16 mouse cellular contexts compared by ENCODE assay signal in genomic region chr17:44612641-44613040, GRCm38 (mm10).
DNase-seq lines count a peak whose midpoint lies in the region; ATAC-seq and TF ChIP-seq lines count a peak whose summit lies in the region.
"Had no signal": no experiment of that assay in that cellular context is flagged by ENCODE, and none has a peak within 500 bp of the region (broad histone marks: within the 10 kb centered on the region; RNA-seq: fewer than 3 reads in every experiment).

No protein-coding gene starts in this region.

- TF ChIP-seq CTCF in left cerebral cortex, adult 2 months (IDR thresholded peaks at IDR 0.05), result no peak

- ATAC-seq in activated CD4-positive, CD25-positive, alpha-beta regulatory T cell, adult 4 months, result peak; percentile 48
- ATAC-seq: hindbrain, embryonic 16.5 days had no signal

- intact Hi-C loops in left cerebral cortex, adult 2 months (cut with DNase I), result loop anchor here (10.0 kb wide), 1 partner anchor 792 kb away; no protein-coding TSS in a partner anchor
- intact Hi-C loops in left cerebral cortex, postnatal 4 days (cut with DNase I), result no loop called here

- peak; percentile 11 for DNase-seq in cerebellum, adult 11 months
- no peak for DNase-seq in cerebellum, adult 8-10 months
- no peak for DNase-seq in left cerebral cortex, adult 2 months (ENCODE audit: extremely low spot score in 1 of 2, low spot score in 2 of 2)
- no peak for DNase-seq in left cerebral cortex, postnatal 4 days
- peak; percentile 48 to 64 for DNase-seq in kidney, postnatal 4 days
- no peak for DNase-seq in right cerebral cortex, adult 18-20 months
- no peak for DNase-seq in ovary, adult 18-20 months (ENCODE audit: low spot score)
- DNase-seq: adrenal gland, postnatal 14 days; heart, postnatal 10 days; lung, adult 2 months; right cerebral cortex, postnatal 4 days had no signal

- no peak overlapping the region for H3K4me3 ChIP-seq in left cerebral cortex, adult 2 months
- H3K4me3 ChIP-seq: embryonic facial prominence, embryonic 12.5 days; forebrain, embryonic 12.5 days; limb, embryonic 15.5 days had no signal

- peak overlapping the region; percentile 12; the same call in 1 of the 2 replicates for H3K27ac ChIP-seq in left cerebral cortex, adult 2 months
- H3K27ac ChIP-seq: forebrain, embryonic 12.5 days; limb, embryonic 15.5 days had no signal

Comparison
In these comparisons a context has a peak if more than half of its experiments do, and no peak if none do; other contexts are left out.
1. DNase-seq: peak in cerebellum, adult 11 months (single experiment) and kidney, postnatal 4 days (2 of 2); none in cerebellum, adult 8-10 months (single experiment), left cerebral cortex, adult 2 months (0 of 2), left cerebral cortex, postnatal 4 days (single experiment), right cerebral cortex, adult 18-20 months (single experiment) and ovary, adult 18-20 months (single experiment).